Mouse (Mus musculus) ES-E14 (cell line): Measurements from ENCODE around the gene 4930518I15Rik.

Source experiments
- CHD2 ChIP-seq: IDR thresholded peaks from 2 replicates; pipeline ENCODE4 v1.6.1; 2014; ENCODE audit warnings: mild to moderate bottlenecking, low read depth, low read length, inconsistent platforms
- HCFC1 ChIP-seq: IDR thresholded peaks from 2 replicates; pipeline ENCODE4 v1.6.1; 2012; ENCODE audit warnings: low read length, inconsistent platforms, borderline replicate concordance; ENCODE audit not compliant: insufficient read depth
- MAFK ChIP-seq: IDR thresholded peaks from 2 replicates; pipeline ENCODE4 v1.6.1; 2014; ENCODE audit warnings: mild to moderate bottlenecking, low read depth, low read length, inconsistent platforms; ENCODE audit not compliant: insufficient read depth
- ZC3H11A ChIP-seq: IDR thresholded peaks from 2 replicates; pipeline ENCODE4 v1.6.1; 2012; ENCODE audit warnings: low read depth, mild to moderate bottlenecking, inconsistent platforms, low read length, borderline replicate concordance
- ZNF384 ChIP-seq: IDR thresholded peaks from 2 replicates; pipeline ENCODE4 v1.6.1; 2012; ENCODE audit warnings: low read depth, low read length, inconsistent platforms

- TF ChIP-seq CHD2 (no peak), ZNF384 (no peak), HCFC1 (no peak), ZC3H11A (no peak), MAFK (no peak)
These were observed 4.4 kb upstream of the 4930518I15Rik start for GRCm38 (mm10) chr2:156862041-156862717.
